Mouse (Mus musculus) megakaryocyte, embryonic 14.5 days (primary cell): ENCODE results near the gene Aknad1.

Experiments
- FLI1 ChIP-seq: IDR thresholded peaks from 2 replicates; pipeline ENCODE4 v1.6.1; 2012; ENCODE audit warnings: low read length, inconsistent platforms, mixed read lengths
- GATA1 ChIP-seq: IDR thresholded peaks from 3 replicates; pipeline ENCODE4 v1.6.1; 2012; ENCODE audit warnings: mixed read lengths, low read length, inconsistent platforms, borderline replicate concordance

DNA sequence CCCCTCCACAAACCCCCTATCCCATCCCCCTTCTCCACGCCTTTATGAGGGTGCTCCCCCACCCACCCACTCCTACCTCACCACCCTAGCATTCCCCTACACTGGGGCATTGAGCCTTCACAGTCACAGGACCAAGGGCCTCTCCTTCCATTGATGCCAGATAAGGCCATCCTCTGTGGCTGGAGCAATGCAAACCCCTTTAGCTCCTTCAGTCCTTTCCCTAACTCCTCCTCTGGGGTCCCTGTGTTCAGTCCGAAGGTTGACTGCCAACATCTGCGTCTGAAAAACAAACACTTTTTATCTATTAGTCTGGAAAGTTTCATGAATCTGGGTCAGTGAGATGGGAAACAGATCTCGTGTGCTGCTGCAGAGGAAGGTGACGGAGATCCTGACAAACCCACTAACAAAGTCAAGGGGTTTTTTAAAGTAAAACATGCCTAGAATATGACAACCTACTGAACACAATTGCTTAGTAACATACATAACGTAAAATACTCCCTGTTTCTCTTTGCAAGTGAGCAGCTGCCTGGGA lies 43.0 kb downstream of the Aknad1 start:
- no peak for TF ChIP-seq GATA1
- TF ChIP-seq FLI1, result no peak
